Mouse (Mus musculus): Measurements from ENCODE around the gene Tes.
A peak's percentile ranks its signal among the peaks of the same experiment; 100 is the strongest.
"Not testable (repeated sequence)": the region's sequence is repeated elsewhere in the genome, so short reads cannot be mapped to it uniquely, and the experiment has no call there.

Tes gene

GRCm38 (mm10) chr6:17064936-17065790 is at the start of gene Tes:
Gene Tes, plus strand, starts transcription at chr6:17065149.
- DNase-seq: peak; percentile 29

DNA sequence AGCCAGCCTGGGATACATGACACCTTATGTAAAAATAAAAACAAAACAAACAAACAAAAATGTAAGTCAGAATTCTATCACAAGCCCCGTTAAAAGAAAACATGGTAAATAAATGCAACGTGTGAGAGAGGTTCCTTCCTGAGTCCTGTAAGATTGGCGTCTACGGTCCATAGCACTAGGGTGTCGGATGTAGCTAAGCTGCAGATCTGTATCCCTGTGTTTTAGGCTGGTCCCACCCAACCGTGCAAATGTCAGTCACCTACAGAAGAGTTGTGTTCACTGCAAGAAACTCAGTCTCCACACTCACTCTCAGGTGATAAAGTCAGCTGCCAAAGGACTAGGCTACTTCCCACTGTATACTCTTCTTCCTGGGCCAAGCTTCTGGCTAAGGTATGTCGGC is 39.1 kb upstream of the Tes start:
- DNase-seq: no peak

GRCm38 (mm10) chr6:17027572-17027971 is 37.4 kb upstream of the Tes start:
- DNase-seq: no peak

GRCm38 (mm10) chr6:17028809-17029208 is 36.1 kb upstream of the Tes start:
- DNase-seq: no peak

GRCm38 (mm10) chr6:17032231-17032728 is 32.7 kb upstream of the Tes start:
- DNase-seq: no peak

GRCm38 (mm10) chr6:17034095-17034494 is 30.9 kb upstream of the Tes start:
- no peak for DNase-seq

GRCm38 (mm10) chr6:17035228-17035627 is 29.7 kb upstream of the Tes start:
- no peak for DNase-seq

DNA sequence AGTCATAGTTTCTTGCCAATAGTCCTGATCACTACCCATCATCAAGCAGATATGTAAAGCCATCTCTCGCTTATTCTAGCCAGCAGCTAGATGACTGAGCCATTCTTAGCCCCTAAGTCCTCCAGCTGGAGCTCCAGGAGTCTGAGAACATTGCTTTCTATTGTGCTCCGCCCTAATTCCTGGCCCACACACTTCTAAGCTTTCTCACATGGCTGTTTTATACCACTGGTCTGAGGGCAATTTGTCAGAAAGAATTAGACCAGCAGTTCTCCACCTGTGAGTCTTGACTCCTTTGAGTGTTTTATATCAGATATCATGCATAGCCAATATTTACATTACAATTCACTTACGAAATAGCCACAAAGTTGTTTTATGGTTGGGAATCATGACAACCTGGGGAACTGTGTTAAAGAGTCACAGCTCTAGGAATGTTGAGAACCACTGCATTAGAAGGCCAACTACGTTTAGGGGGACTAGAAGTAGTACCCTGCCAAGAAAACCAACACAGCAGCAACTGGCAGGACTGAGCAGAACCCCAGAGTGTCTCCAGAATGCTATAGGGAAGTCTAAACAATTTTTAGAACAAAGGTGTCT is 13.4 kb upstream of the Tes start:
- DNase-seq: no peak

GRCm38 (mm10) chr6:17053028-17053660 is 11.8 kb upstream of the Tes start:
- no peak for DNase-seq

DNA sequence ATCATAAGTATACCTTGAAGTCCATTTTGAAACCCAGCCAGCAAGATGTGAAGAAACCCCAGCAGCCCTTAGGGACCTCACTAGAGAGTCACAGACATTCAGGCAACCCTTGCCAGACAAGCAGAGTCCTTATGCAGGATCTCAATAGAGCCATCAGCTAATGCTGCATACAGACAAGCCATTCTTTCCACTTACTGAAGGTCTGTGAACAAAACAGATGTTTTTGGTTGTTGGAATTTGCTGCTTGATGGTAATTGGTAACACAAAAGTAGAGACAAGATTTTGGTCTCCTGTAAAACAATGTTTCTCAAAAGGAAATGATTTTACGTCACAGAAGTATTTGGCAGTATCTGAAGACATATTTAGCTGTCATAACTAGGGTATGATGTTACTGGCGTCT is 10.2 kb upstream of the Tes start:
- DNase-seq: no peak

DNA sequence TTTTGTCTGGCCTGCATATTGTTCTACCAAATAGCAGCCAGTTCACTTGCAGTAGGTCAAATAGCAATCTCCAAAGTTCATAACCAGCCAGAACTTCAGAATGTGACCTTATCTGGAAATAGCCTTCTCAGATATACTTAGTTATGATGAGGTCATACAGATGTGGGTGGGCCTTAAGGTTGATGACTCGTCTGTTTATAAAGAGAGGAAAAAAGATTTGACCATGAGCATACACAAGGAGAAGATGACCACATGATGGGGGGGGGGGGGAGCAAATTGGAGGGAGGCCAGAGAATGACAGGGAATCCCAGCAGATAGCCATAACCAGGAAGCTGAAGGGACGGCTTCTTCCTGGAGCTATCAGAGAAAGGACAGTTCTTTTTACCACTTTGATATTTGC is 9.3 kb upstream of the Tes start:
- no peak for DNase-seq

- DNase-seq: no peak
Observed at GRCm38 (mm10) chr6:17059501-17059900, 5.4 kb upstream of the Tes start.

- DNase-seq: no peak
Observed at GRCm38 (mm10) chr6:17060154-17060553, 4.8 kb upstream of the Tes start.

GRCm38 (mm10) chr6:17061826-17062225 is 3.1 kb upstream of the Tes start:
- DNase-seq: not testable (repeated sequence)

GRCm38 (mm10) chr6:17062366-17062765 is 2.6 kb upstream of the Tes start:
- no peak for DNase-seq

- no peak for DNase-seq
Observed at GRCm38 (mm10) chr6:17065791-17066169, 831 bp downstream of the Tes start.

DNA sequence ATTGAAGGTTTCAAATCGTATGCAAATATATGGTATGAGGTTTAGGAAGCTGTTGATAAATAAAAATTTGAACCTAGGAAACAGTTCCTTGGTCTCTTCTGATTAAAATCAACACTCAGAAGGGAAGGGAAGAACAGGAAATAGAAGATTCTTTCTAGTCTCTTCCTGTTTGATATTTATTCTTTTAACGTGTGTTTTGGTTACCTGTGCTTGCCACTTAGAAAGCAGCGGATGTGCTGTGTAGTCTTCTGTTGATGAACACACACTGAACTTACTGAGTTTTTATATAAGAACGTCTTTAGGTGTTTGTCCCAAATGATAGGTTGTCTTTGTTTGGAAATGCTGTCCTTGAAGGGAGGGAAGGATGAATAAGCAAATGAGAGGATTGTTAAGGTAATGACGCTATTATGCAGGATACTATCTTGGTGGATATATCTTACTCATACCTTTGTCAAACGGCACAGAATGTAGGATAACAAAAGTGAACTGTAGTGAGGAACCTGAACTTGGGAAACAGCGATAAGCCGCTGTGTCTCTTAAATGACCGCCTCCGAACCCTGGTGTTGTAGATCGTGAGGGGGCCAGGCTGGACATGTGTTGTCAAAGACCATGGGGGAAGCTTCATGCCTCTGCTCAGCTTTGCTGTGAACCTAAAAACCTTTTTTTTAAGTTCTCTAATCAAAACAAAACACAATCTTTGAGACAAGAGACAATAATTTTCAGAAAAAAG is 1.4 kb downstream of the Tes start:
- no peak for DNase-seq

DNA sequence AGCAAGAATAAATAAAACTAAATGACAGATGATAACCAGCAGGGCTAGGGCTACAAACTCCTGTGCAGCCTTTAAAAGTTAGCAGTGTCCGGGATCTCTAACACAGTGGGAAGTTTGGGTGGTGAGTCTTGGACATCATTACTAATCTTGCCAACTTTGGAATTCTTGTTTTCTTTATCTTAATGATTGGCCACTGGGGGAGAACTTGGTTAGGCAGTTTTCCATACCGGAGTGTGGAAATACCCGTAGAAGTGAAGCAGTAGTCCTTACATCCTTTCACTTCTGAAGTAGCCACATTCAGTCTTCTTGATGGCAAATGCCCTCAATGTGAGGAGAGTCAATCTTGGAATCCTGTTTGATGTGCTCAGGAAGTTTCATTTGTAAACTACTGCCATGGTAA is 7.0 kb downstream of the Tes start:
- no peak for DNase-seq

- DNase-seq: no peak
Observed at GRCm38 (mm10) chr6:17072338-17072737, 7.4 kb downstream of the Tes start.

- DNase-seq: no peak
Observed at GRCm38 (mm10) chr6:17072763-17073484, 8.0 kb downstream of the Tes start.

DNA sequence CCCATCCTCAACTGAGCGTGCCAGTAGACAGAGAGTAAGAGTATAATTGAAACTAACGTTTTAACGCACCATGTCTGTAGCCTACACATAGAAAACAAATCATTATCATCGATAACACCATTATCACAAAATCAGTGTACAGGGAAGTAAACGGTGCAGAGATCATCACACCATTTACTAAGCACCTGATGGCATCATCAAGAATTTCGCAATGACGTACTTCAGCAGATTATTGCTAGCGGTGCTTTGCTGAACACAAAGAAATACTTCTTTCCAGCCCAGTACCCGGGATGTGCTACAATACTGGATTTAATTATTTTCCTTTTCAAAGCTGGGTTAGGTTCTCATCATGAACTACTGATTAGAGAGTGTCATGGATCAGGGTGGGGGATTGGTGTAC is 12.3 kb downstream of the Tes start:
- no peak for DNase-seq

DNA sequence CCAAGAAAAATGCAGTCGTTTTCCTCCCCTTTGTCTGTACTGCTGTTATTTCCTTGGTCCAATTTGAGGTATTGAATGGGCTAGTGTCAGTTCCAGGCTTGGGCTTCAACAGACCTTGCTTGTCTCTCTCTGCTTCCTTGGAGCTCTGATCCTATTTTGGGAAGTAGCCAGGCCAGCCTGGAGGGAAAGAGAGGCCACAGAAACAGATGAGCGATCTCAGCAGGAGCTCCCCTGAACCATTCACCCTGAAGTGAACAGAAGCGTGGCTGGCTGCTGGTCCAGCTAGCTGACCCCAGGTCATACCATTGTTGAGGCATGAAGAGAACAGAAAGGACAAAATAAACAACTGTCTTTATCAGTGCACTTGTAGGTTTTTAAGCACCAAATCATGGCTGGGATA is 12.8 kb downstream of the Tes start:
- no peak for DNase-seq

DNA sequence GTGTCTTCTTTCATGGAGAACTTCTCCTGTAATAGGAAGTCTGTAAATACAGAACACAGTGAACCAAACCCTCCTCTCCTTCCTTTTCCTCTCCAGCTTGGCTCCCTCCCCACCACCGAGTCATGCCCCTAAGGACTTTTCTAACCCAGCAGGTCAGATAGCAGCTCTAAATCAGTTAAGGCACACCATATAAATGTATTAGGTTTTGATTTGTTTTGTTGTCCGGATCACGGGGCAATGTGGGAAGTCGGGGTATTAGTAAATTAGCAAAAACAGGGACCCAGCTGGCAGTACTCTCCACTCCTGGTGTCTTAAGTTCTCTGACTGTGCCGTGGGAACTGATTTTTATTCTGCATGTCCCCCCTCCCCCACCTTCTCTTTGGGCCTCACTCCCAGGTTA is 14.4 kb downstream of the Tes start:
- no peak for DNase-seq
